Mouse (Mus musculus) neutrophil, adult 5-6 weeks (primary cell): ENCODE results near the gene Aspscr1. TPM values are rescaled to one million over a fixed set of nuclear protein-coding genes. Genes with fewer than 3 reads are reported as not detected.

Source experiments
- ATAC-seq: fragments of 151-379, 151-347 bp; 2 replicates; pipeline ENCODE4 v1.8.0; 2017; ENCODE audit warnings: mild to moderate bottlenecking, moderate TSS enrichment; ENCODE audit not compliant: insufficient number of reproducible peaks, poor library complexity, low FRiP score, severe bottlenecking; ENCODE audit errors: extremely low read depth
- total RNA-seq: library from RNA; stranded (forward); fragments of 200-1000 nt; gene quantifications from 2 replicates; pipeline ENCODE4 v1.2.3, GENCODE M21; 2017

Gene Aspscr1
- total RNA-seq, 1 experiment from 2014 or later, result 74.8 TPM

GRCm38 (mm10) chr11:120727169-120727527, 54.4 kb downstream of the Aspscr1 start, which contains the start of gene Dcxr:
Gene Dcxr, minus strand, starts transcription at chr11:120727281.
- peak; percentile 71 for ATAC-seq

GRCm38 (mm10) chr11:120727564-120727963, 54.8 kb downstream of the Aspscr1 start:
- no peak for ATAC-seq

GRCm38 (mm10) chr11:120728530-120729240, 55.9 kb downstream of the Aspscr1 start:
- ATAC-seq, result no peak

- peak; percentile 30 for ATAC-seq
Observed at GRCm38 (mm10) chr11:120729432-120730050, 56.8 kb downstream of the Aspscr1 start.

- no peak for ATAC-seq
Observed at GRCm38 (mm10) chr11:120730331-120730870, 57.6 kb downstream of the Aspscr1 start.

GRCm38 (mm10) chr11:120731395-120731794, 58.6 kb downstream of the Aspscr1 start:
- ATAC-seq, result no peak

GRCm38 (mm10) chr11:120731858-120732680, 59.3 kb downstream of the Aspscr1 start, which contains the start of gene Cbr2:
Gene Cbr2, minus strand, starts transcription at chr11:120732114.
- no peak for ATAC-seq

GRCm38 (mm10) chr11:120733521-120733920, 60.7 kb downstream of the Aspscr1 start:
- no peak for ATAC-seq

GRCm38 (mm10) chr11:120736424-120736823, 63.7 kb downstream of the Aspscr1 start:
- no peak for ATAC-seq

GRCm38 (mm10) chr11:120740981-120741380, 68.2 kb downstream of the Aspscr1 start:
- no peak for ATAC-seq

- no peak for ATAC-seq
Observed at GRCm38 (mm10) chr11:120744121-120744701, 71.4 kb downstream of the Aspscr1 start.

- ATAC-seq, result no peak
Observed at GRCm38 (mm10) chr11:120747974-120748373, 75.2 kb downstream of the Aspscr1 start.

- peak; percentile 56; the same call in 1 of the 2 replicates for ATAC-seq
Observed at GRCm38 (mm10) chr11:120749430-120749829, 76.7 kb downstream of the Aspscr1 start.

GRCm38 (mm10) chr11:120751606-120752005, 78.8 kb downstream of the Aspscr1 start:
- ATAC-seq, result no peak

Other genes starting within 250 kb of the Aspscr1 start
- gene Nploc4, start 235.3 kb upstream of the Aspscr1 start, total RNA-seq, result 24.4 and 25.4 TPM in 2 replicates
- not detected in 2 replicates for gene Tspan10, start 230.3 kb upstream of the Aspscr1 start, total RNA-seq
- not detected in 2 replicates for gene Pde6g, start 219.5 kb upstream of the Aspscr1 start, total RNA-seq
- gene Oxld1, start 214.9 kb upstream of the Aspscr1 start, total RNA-seq, result 5.9 and 9.5 TPM in 2 replicates
- gene Ccdc137, start 214.9 kb upstream of the Aspscr1 start, total RNA-seq, result 35.0 and 48.6 TPM in 2 replicates
- 13.4 and 17.1 TPM in 2 replicates for gene Arl16, start 205.4 kb upstream of the Aspscr1 start, total RNA-seq
- 20.8 and 24.1 TPM in 2 replicates for gene Mrpl12, start 188.4 kb upstream of the Aspscr1 start, total RNA-seq
- gene Slc25a10, start 181.1 kb upstream of the Aspscr1 start, total RNA-seq, result 5.0 and 7.9 TPM in 2 replicates
- gene Gcgr, start 142.3 kb upstream of the Aspscr1 start, total RNA-seq, result 0.23 TPM in 1 of 2 replicates, not detected in the other
- gene Mcrip1, start 123.2 kb upstream of the Aspscr1 start, total RNA-seq, result 15.0 and 16.9 TPM in 2 replicates
- gene Ppp1r27, start 121.8 kb upstream of the Aspscr1 start, total RNA-seq, result not detected in 2 replicates
- gene P4hb, start 99.7 kb upstream of the Aspscr1 start, total RNA-seq, result 122 and 155 TPM in 2 replicates
- 166 and 185 TPM in 2 replicates for gene Arhgdia, start 91.3 kb upstream of the Aspscr1 start, total RNA-seq
- gene Alyref, start 74.6 kb upstream of the Aspscr1 start, total RNA-seq, result 52.7 and 88.0 TPM in 2 replicates
- gene Anapc11, start 74.6 kb upstream of the Aspscr1 start, total RNA-seq, result 15.7 and 22.0 TPM in 2 replicates
- gene Npb, start 64.5 kb upstream of the Aspscr1 start, total RNA-seq, result not detected in 2 replicates
- 31.7 and 47.8 TPM in 2 replicates for gene Pcyt2, start 55.0 kb upstream of the Aspscr1 start, total RNA-seq
- gene Sirt7, start 47.7 kb upstream of the Aspscr1 start, total RNA-seq, result 181 and 194 TPM in 2 replicates
- 25.5 and 33.5 TPM in 2 replicates for gene Mafg, start 39.4 kb upstream of the Aspscr1 start, total RNA-seq
- 1.6 TPM in 1 of 2 replicates, not detected in the other for gene Pycr1, start 29.2 kb upstream of the Aspscr1 start, total RNA-seq
- gene Myadml2, start 24.8 kb upstream of the Aspscr1 start, total RNA-seq, result not detected in 2 replicates
- not detected in 2 replicates for gene Notum, start 11.8 kb upstream of the Aspscr1 start, total RNA-seq
- 24.2 and 44.7 TPM in 2 replicates for gene Cenpx, start 40.8 kb downstream of the Aspscr1 start, total RNA-seq
- gene Lrrc45, start 41.0 kb downstream of the Aspscr1 start, total RNA-seq, result 47.1 and 47.6 TPM in 2 replicates
- 0.98 TPM in 1 of 2 replicates, not detected in the other for gene Rac3, start 48.5 kb downstream of the Aspscr1 start, total RNA-seq
- gene Dcxr, start 54.3 kb downstream of the Aspscr1 start, total RNA-seq, result 6.8 and 8.1 TPM in 2 replicates
- 0.81 TPM in 1 of 2 replicates, not detected in the other for gene Cbr2, start 59.1 kb downstream of the Aspscr1 start, total RNA-seq
- gene Hmga1b, start 89.8 kb downstream of the Aspscr1 start, total RNA-seq, result 26.0 and 37.3 TPM in 2 replicates
- 3.8 and 5.9 TPM in 2 replicates for gene Rfng, start 111.2 kb downstream of the Aspscr1 start, total RNA-seq
- gene Gps1, start 111.3 kb downstream of the Aspscr1 start, total RNA-seq, result 59.6 and 60.3 TPM in 2 replicates
- 30.9 and 32.5 TPM in 2 replicates for gene Dus1l, start 123.4 kb downstream of the Aspscr1 start, total RNA-seq
- 22.0 and 28.3 TPM in 2 replicates for gene Fasn, start 151.6 kb downstream of the Aspscr1 start, total RNA-seq